Mouse (Mus musculus) embryonic facial prominence, embryonic 13.5 days (tissue): ENCODE measurements around the gene Angptl2. TPM values are rescaled to one million over a fixed set of nuclear protein-coding genes. Genes with fewer than 3 reads are reported as not detected.

Source experiments
- ATAC-seq: fragments of 200-750 bp; cut with Nextera tagmentation; 2 replicates; pipeline ENCODE4 v1.8.0; 2017; ENCODE audit warnings: low read depth; ENCODE audit not compliant: insufficient number of reproducible peaks, insufficient read depth, low FRiP score, low TSS enrichment
- H3K27ac ChIP-seq: fragments of 300-500 bp; sonication (generic); 2 replicates; pipeline ENCODE4 v1.5.1; 2015; ENCODE audit warnings: moderate library complexity, mild to moderate bottlenecking, inconsistent platforms
- H3K27me3 ChIP-seq: fragments of 300-500 bp; sonication (generic); 2 replicates; pipeline ENCODE4 v1.6.1; 2015; ENCODE audit warnings: mild to moderate bottlenecking, inconsistent platforms
- H3K36me3 ChIP-seq: fragments of 300-500 bp; sonication (generic); 2 replicates; pipeline ENCODE4 v1.6.1; 2015; ENCODE audit warnings: mild to moderate bottlenecking, inconsistent platforms
- H3K4me1 ChIP-seq: fragments of 300-500 bp; sonication (generic); 2 replicates; pipeline ENCODE4 v1.6.1; 2015; ENCODE audit warnings: inconsistent platforms
- H3K4me2 ChIP-seq: fragments of 300-500 bp; sonication (generic); 2 replicates; pipeline ENCODE4 v1.6.1; 2015; ENCODE audit warnings: moderate library complexity, mild to moderate bottlenecking, inconsistent platforms
- H3K4me3 ChIP-seq: fragments of 300-500 bp; sonication (generic); 2 replicates; pipeline ENCODE4 v1.5.1; 2015; ENCODE audit warnings: mild to moderate bottlenecking, inconsistent platforms
- H3K9ac ChIP-seq: fragments of 300-500 bp; sonication (generic); 2 replicates; pipeline ENCODE4 v1.6.1; 2015; ENCODE audit warnings: mild to moderate bottlenecking, inconsistent platforms
- H3K9me3 ChIP-seq: fragments of 300-500 bp; sonication (generic); 2 replicates; pipeline ENCODE4 v1.6.1; 2016; ENCODE audit warnings: inconsistent platforms
- WGBS: fragments of 180-500 bp; shearing (Covaris S2); methylation state at CpG from one replicate; pipeline ENCODE4 v1.1.7; 2015; ENCODE audit warnings: mixed read lengths; 5-methylcytosine and 5-hydroxymethylcytosine counted together
- polyA plus RNA-seq: library from polyadenylated mRNA; unstranded; fragments of >200 nt; fragmentation: Nextera tagmentation; extraction: Ambion mirVana; gene quantifications from 2 replicates; pipeline ENCODE4 v1.2.1, GENCODE M21; 2015

Gene Angptl2
- polyA plus RNA-seq, 1 experiment from 2014 or later = 38.4 TPM

DNA sequence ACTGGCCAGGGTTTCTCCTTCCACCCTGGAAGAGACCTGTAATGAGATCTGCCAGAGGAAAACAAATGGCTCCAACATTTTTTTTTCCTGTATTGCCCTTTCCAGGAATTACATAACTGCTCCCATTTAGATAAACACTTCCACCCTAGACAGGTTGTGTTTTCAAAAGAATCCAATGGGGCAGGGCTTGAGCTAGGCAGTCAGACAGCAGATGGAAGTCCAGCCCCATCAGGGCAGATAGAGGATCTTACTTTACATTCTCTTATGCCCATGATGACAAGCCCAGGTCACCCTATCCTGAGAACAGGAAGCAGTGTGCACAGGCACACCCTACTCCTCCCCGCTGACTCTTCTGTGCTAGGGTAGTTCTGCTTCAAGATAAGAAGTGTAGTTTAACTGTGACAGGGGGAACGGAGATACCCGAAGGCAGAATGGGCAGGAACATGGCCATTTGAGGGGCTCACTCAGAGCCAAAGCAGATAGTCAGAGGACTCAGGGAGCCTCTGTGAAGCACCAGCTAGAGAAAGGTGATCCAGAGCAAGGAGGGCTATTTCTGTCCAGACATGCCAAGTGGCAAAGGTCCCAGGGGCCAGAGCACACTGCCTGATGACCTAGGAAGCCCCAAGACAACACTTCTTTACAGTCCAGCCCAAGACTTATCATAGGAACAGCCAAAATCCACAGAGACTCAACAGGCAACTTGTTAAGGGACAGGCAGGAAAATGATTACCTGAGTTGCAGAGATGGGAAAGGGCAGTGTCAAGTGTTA, 41.1 kb downstream of the Angptl2 start:
- no peak for ATAC-seq
- peaks cover 12% of the 10 kb centered on the region for H3K4me1 ChIP-seq
- WGBS = 96% methylated on average over 3 of the region's 3 CpGs
- H3K27me3 ChIP-seq = no peaks in the 10 kb centered on the region
- no peaks in the 10 kb centered on the region for H3K36me3 ChIP-seq
- no peaks in the 10 kb centered on the region for H3K9me3 ChIP-seq
- no peak overlapping the region for H3K9ac ChIP-seq
- H3K4me3 ChIP-seq = no peak overlapping the region
- H3K4me2 ChIP-seq = no peak overlapping the region
- no peak overlapping the region for H3K27ac ChIP-seq

DNA sequence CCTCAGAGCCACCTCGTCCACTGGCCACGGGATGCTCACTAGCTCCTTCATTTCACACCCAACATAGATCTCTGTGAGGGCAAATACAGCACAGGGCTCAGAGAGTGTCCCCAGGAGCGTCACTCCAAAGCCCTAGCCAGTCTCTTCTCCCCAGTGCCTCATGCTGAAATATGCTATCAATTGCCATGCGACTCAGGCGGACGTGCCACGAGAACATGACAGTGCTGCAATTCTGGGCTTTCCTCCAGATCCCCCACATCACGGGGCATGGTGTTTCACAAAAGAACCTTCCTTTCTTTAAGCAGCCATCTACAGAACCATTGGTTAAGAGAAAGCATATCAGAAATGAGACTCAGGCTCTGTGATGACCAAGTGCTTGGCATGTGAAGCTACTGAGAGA, 44.9 kb downstream of the Angptl2 start:
- Histone ChIP-seq H3K27me3 (no peaks in the 10 kb centered on the region), H3K27ac (no peak overlapping the region), H3K4me2 (no peak overlapping the region), H3K36me3 (no peaks in the 10 kb centered on the region), H3K9me3 (no peaks in the 10 kb centered on the region), H3K4me1 (0 out of 2 replicates have a peak, but pooled peaks cover 4% of the 10 kb centered on the region), H3K4me3 (no peak overlapping the region), H3K9ac (no peak overlapping the region)
- no peak for ATAC-seq
- 82% methylated on average over 8 of the region's 8 CpGs for WGBS

- Histone ChIP-seq H3K36me3 (no peaks in the 10 kb centered on the region), H3K4me3 (no peak overlapping the region), H3K27me3 (no peaks in the 10 kb centered on the region), H3K4me2 (no peak overlapping the region), H3K27ac (no peak overlapping the region), H3K9me3 (no peaks in the 10 kb centered on the region), H3K4me1 (0 out of 2 replicates have a peak, but pooled peaks cover 4% of the 10 kb centered on the region), H3K9ac (no peak overlapping the region)
- WGBS = 90% methylated on average over 3 of the region's 3 CpGs
- ATAC-seq = no peak
Measured at GRCm38 (mm10) chr2:33261475-33261874, 45.6 kb downstream of the Angptl2 start.

DNA sequence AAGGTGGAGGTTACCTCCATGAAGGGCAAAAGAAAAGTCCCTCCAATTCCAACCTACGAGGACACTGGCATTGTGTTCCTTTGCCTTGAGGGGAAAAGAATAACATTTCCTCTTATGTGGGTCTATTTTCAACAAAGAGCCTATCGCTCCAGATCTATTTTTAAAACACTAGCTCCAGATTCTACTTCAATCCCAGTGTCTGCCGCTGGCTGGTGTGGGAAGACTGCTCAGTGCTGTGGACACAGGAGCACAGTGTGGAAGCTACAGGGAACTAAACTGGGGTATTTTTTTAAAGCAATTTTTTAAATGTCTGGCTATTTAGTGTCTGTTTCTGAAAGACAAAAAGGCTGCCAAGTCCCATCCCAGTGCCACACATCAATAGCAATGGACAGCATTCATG, 49.9 kb downstream of the Angptl2 start:
- no peak for ATAC-seq
- no peak overlapping the region for H3K4me3 ChIP-seq
- H3K4me1 ChIP-seq = 0 out of 2 replicates have a peak, but pooled peaks cover 4% of the 10 kb centered on the region
- H3K4me2 ChIP-seq = no peak overlapping the region
- no peaks in the 10 kb centered on the region for H3K36me3 ChIP-seq
- no peak overlapping the region for H3K9ac ChIP-seq
- no peaks in the 10 kb centered on the region for H3K27me3 ChIP-seq
- WGBS = 45% methylated on average over 3 of the region's 3 CpGs
- H3K9me3 ChIP-seq = no peaks in the 10 kb centered on the region
- no peak overlapping the region for H3K27ac ChIP-seq

GRCm38 (mm10) chr2:33267075-33267474, 51.2 kb downstream of the Angptl2 start:
- Histone ChIP-seq H3K27ac (no peak overlapping the region), H3K27me3 (no peaks in the 10 kb centered on the region), H3K9ac (no peak overlapping the region), H3K4me2 (no peak overlapping the region), H3K36me3 (no peaks in the 10 kb centered on the region), H3K4me3 (no peak overlapping the region), H3K9me3 (no peaks in the 10 kb centered on the region), H3K4me1 (0 out of 2 replicates have a peak, but pooled peaks cover 4% of the 10 kb centered on the region)
- WGBS = 76% methylated on average over 1 of the region's 1 CpGs
- ATAC-seq = no peak

DNA sequence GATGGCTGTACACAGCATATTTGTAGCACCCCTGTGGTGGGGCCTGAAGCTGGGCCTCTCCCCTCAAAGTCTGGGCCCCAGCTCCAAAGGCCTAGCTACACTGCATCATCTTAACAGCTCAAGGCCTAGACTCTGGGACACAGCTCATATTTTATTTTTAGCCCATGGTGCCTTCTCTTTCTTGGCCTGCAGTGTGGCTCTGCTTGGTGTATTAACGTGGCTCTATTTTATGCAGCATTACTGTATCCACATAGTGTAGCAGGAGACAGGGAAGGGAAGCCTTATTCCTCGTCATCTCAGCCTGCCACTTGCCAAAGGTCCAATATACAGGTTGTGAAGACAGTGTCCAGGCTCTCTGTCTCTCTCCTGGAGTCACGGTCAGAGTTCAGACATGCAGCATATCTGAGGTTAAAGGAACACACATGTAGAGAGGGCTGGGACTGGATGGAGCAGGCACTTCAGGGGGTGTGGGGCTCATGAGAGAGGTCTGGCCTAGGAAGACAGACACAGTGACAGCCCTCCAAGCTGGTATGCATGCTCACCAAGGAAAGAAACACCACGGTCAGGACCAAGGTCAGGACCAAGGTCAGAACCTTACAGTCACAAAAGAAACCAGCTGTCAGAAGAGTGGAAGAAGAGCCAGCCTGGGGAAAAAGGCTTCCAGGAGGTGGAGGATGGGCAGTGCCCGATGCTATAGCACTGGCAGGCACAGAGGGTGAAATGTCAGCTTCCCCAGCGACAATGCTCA, 52.7 kb downstream of the Angptl2 start:
- H3K36me3 ChIP-seq = no peaks in the 10 kb centered on the region
- no peaks in the 10 kb centered on the region for H3K27me3 ChIP-seq
- WGBS = 73% methylated on average over 6 of the region's 6 CpGs
- H3K4me1 ChIP-seq = 0 out of 2 replicates have a peak, but pooled peaks cover 4% of the 10 kb centered on the region
- H3K4me3 ChIP-seq = no peak overlapping the region
- no peak for ATAC-seq
- no peak overlapping the region for H3K9ac ChIP-seq
- no peaks in the 10 kb centered on the region for H3K9me3 ChIP-seq
- no peak overlapping the region for H3K4me2 ChIP-seq
- no peak overlapping the region for H3K27ac ChIP-seq

DNA sequence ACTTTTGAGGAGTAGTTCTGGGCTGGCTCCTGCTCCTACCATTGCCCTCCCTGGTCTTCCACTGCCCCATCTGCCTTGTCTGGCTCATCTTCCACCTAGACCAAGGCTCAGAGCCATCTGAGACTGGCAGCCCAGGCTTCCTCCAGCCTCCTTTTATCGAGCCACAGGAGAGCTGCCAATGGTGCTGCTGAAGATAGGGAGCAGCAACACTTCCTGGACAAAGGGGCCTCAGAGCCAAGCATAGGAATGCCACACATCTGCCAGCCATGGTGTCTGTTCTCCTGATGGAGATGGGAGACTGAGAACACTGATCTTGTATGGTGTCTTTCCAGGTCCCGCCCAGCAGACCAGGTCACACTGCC, 53.2 kb downstream of the Angptl2 start:
- ATAC-seq = no peak
- Histone ChIP-seq H3K27me3 (no peaks in the 10 kb centered on the region), H3K36me3 (no peaks in the 10 kb centered on the region), H3K9me3 (no peaks in the 10 kb centered on the region), H3K9ac (no peak overlapping the region), H3K27ac (no peak overlapping the region), H3K4me2 (no peak overlapping the region), H3K4me3 (no peak overlapping the region), H3K4me1 (0 out of 2 replicates have a peak, but pooled peaks cover 7% of the 10 kb centered on the region)
- 79% methylated on average over 2 of the region's 2 CpGs for WGBS

DNA sequence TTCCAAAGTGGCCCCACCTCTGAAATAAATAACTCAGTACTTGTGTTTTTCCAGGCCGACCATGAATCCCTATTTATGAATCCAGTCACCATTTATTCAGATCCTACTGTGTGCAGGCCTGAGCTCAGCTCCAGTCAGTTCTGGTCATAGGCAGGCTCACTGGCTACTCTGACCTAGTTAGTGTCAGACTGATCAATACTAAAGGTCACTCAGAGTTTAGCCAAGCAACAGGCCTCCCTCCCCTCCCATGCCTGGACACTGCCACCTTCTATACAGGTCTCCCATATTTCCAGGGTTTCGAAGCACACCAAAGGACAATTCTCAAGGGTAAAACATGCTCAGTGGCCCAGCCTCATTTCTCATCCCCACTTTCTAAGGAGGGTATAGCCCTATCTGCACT, 54.7 kb downstream of the Angptl2 start:
- WGBS = 87% methylated on average over 2 of the region's 2 CpGs
- Histone ChIP-seq H3K4me3 (no peak overlapping the region), H3K4me1 (0 out of 2 replicates have a peak, but pooled peaks cover 9% of the 10 kb centered on the region), H3K9me3 (no peaks in the 10 kb centered on the region), H3K27ac (no peak overlapping the region), H3K4me2 (no peak overlapping the region), H3K27me3 (no peaks in the 10 kb centered on the region), H3K9ac (no peak overlapping the region), H3K36me3 (no peaks in the 10 kb centered on the region)
- no peak for ATAC-seq

GRCm38 (mm10) chr2:33271511-33271910, 55.6 kb downstream of the Angptl2 start:
- Histone ChIP-seq H3K4me1 (0 out of 2 replicates have a peak, but pooled peaks cover 7% of the 10 kb centered on the region), H3K4me3 (no peak overlapping the region), H3K36me3 (no peaks in the 10 kb centered on the region), H3K27ac (no peak overlapping the region), H3K4me2 (no peak overlapping the region), H3K27me3 (no peaks in the 10 kb centered on the region), H3K9me3 (no peaks in the 10 kb centered on the region), H3K9ac (no peak overlapping the region)
- no peak for ATAC-seq
- 86% methylated on average over 1 of the region's 1 CpGs for WGBS

- no peak for ATAC-seq
- 0 out of 2 replicates have a peak, but pooled peaks cover 7% of the 10 kb centered on the region for H3K4me1 ChIP-seq
- no peaks in the 10 kb centered on the region for H3K9me3 ChIP-seq
- no peaks in the 10 kb centered on the region for H3K36me3 ChIP-seq
- no peak overlapping the region for H3K4me3 ChIP-seq
- 74% methylated on average over 4 of the region's 4 CpGs for WGBS
- no peak overlapping the region for H3K27ac ChIP-seq
- no peak overlapping the region for H3K4me2 ChIP-seq
- H3K27me3 ChIP-seq = no peaks in the 10 kb centered on the region
- no peak overlapping the region for H3K9ac ChIP-seq
Measured at GRCm38 (mm10) chr2:33272665-33273439, 57.0 kb downstream of the Angptl2 start.

GRCm38 (mm10) chr2:33274719-33275490, 59.0 kb downstream of the Angptl2 start:
- H3K4me2 ChIP-seq = no peak overlapping the region

More at GRCm38 (mm10) chr2:33274719-33275490, 59.0 kb downstream of the Angptl2 start:
- WGBS = 82% methylated on average over 12 of the region's 12 CpGs
- H3K4me3 ChIP-seq = no peak overlapping the region
- no peaks in the 10 kb centered on the region for H3K9me3 ChIP-seq
- H3K9ac ChIP-seq = no peak overlapping the region
- H3K4me1 ChIP-seq = 0 out of 2 replicates have a peak, but pooled peaks cover 7% of the 10 kb centered on the region
- no peak overlapping the region for H3K27ac ChIP-seq
- no peak for ATAC-seq
- no peaks in the 10 kb centered on the region for H3K27me3 ChIP-seq
- H3K36me3 ChIP-seq = no peaks in the 10 kb centered on the region
